Mouse (Mus musculus) MEL (cell line): ENCODE data around the gene Ss18l2. TPM values are rescaled to one million over a fixed set of nuclear protein-coding genes. Genes with fewer than 3 reads are reported as not detected.

Experiments used
- DNase-seq: peaks from one replicate; pipeline ENCODE4 v3.0.0; 2011; ENCODE audit warnings: low read depth, low spot score
- H3K27ac ChIP-seq: 2 replicates; pipeline ENCODE4 v1.5.1; 2012; ENCODE audit warnings: low read depth, mild to moderate bottlenecking, control low read depth, low read length, moderate library complexity; ENCODE audit not compliant: control insufficient read depth
- H3K27me3 ChIP-seq, 2 experiments: fragments of 150-350 bp in 1 of 2; sonication (generic) in 1 of 2; 2 replicates each; pipeline ENCODE4 v1.6.1; 2012; ENCODE audit warnings: low read length in 2 of 2, mild to moderate bottlenecking in 2 of 2, improper control_type of control experiment in 1 of 2, moderate library complexity in 1 of 2; ENCODE audit not compliant: insufficient read depth in 2 of 2, control insufficient read depth in 1 of 2
- H3K36me3 ChIP-seq, 2 experiments: 2 replicates each; pipeline ENCODE4 v1.6.1; 2012 to 2014; ENCODE audit warnings: low read length in 2 of 2, improper control_type of control experiment in 1 of 2, inconsistent platforms in 1 of 2, mild to moderate bottlenecking in 1 of 2; ENCODE audit not compliant: insufficient read depth in 2 of 2, control insufficient read depth in 1 of 2
- H3K4me1 ChIP-seq, 2 experiments: fragments of 150-350 bp in 1 of 2; sonication (generic) in 1 of 2; 2 replicates each; pipeline ENCODE4 v1.6.1; 2012; ENCODE audit warnings: low read length in 2 of 2, improper control_type of control experiment in 1 of 2, mild to moderate bottlenecking in 1 of 2; ENCODE audit not compliant: insufficient read depth in 2 of 2, control insufficient read depth in 1 of 2
- H3K4me3 ChIP-seq, 2 experiments: fragments of 150-350 bp in 1 of 2; sonication (generic) in 1 of 2; 2 replicates each; pipeline ENCODE4 v1.5.1; 2012; ENCODE audit warnings: low read depth in 2 of 2, low read length in 2 of 2, mild to moderate bottlenecking in 2 of 2, moderate library complexity in 2 of 2, control low read depth in 1 of 2, improper control_type of control experiment in 1 of 2; ENCODE audit not compliant: control insufficient read depth in 1 of 2, insufficient read depth in 1 of 2
- H3K79me2 ChIP-seq: 2 replicates; pipeline ENCODE4 v1.6.1; 2012; ENCODE audit warnings: mild to moderate bottlenecking, low read length, moderate library complexity; ENCODE audit not compliant: control insufficient read depth, poor library complexity, insufficient read depth
- H3K9ac ChIP-seq: 2 replicates; pipeline ENCODE4 v1.6.1; 2012; ENCODE audit warnings: low read depth, mild to moderate bottlenecking, control low read depth, low read length, moderate library complexity; ENCODE audit not compliant: control insufficient read depth, poor library complexity, severe bottlenecking
- H3K9me3 ChIP-seq: fragments of 150-350 bp; sonication (generic); replicated peaks from 2 replicates; pipeline ENCODE4 v1.6.1; 2012; ENCODE audit warnings: mild to moderate bottlenecking, low read length, improper control_type of control experiment, moderate library complexity; ENCODE audit not compliant: insufficient read depth
- BHLHE40 ChIP-seq: IDR thresholded peaks from 2 replicates; pipeline ENCODE4 v1.6.1; 2012; ENCODE audit warnings: low read depth, mild to moderate bottlenecking, inconsistent platforms, low read length, improper control_type of control experiment, borderline replicate concordance
- CTCF ChIP-seq, 3 experiments: IDR thresholded peaks in 2 of 3; conservative IDR thresholded peaks in 1 of 3; 2 replicates each; pipeline ENCODE4 v1.5.1; 2011 to 2012; ENCODE audit warnings: low read length in 3 of 3, low read depth in 2 of 3, mild to moderate bottlenecking in 2 of 3, improper control_type of control experiment in 1 of 3, inconsistent platforms in 1 of 3, mixed read lengths in 1 of 3, moderate library complexity in 1 of 3; ENCODE audit not compliant: control insufficient read depth in 1 of 3, insufficient read depth in 1 of 3, poor library complexity in 1 of 3, severe bottlenecking in 1 of 3
- E2F4 ChIP-seq: IDR thresholded peaks from 2 replicates; pipeline ENCODE4 v1.6.1; 2011; ENCODE audit warnings: low read depth, low read length, improper control_type of control experiment, borderline replicate concordance
- ELF1 ChIP-seq: IDR thresholded peaks from 2 replicates; pipeline ENCODE4 v1.6.1; 2014; ENCODE audit warnings: low read depth, mild to moderate bottlenecking, inconsistent platforms, low read length, improper control_type of control experiment, moderate library complexity
- EP300 ChIP-seq, 2 experiments: IDR thresholded peaks; 2 replicates each; pipeline ENCODE4 v1.6.1; 2011; ENCODE audit warnings: improper control_type of control experiment in 2 of 2, low read length in 2 of 2, low read depth in 1 of 2, mild to moderate bottlenecking in 1 of 2
- GABPA ChIP-seq: IDR thresholded peaks from 2 replicates; pipeline ENCODE4 v1.6.1; 2012; ENCODE audit warnings: low read depth, mild to moderate bottlenecking, inconsistent platforms, low read length, improper control_type of control experiment, moderate library complexity
- HCFC1 ChIP-seq: IDR thresholded peaks from 2 replicates; pipeline ENCODE4 v1.6.1; 2012; ENCODE audit warnings: low read depth, mild to moderate bottlenecking, inconsistent platforms, low read length, improper control_type of control experiment, moderate library complexity
- JUND ChIP-seq: IDR thresholded peaks from 2 replicates; pipeline ENCODE4 v1.6.1; 2011; ENCODE audit warnings: low read depth, mild to moderate bottlenecking, improper control_type of control experiment, low read length
- KAT2A ChIP-seq: conservative IDR thresholded peaks from 2 replicates; pipeline ENCODE4 v1.6.1; 2012; ENCODE audit warnings: low read depth, low read length, improper control_type of control experiment, inconsistent platforms
- MAFK ChIP-seq: IDR thresholded peaks from 2 replicates; pipeline ENCODE4 v1.6.1; 2011; ENCODE audit warnings: low read depth, mild to moderate bottlenecking, low read length, improper control_type of control experiment, borderline replicate concordance
- MAZ ChIP-seq: IDR thresholded peaks from 2 replicates; pipeline ENCODE4 v1.6.1; 2012; ENCODE audit warnings: low read depth, mild to moderate bottlenecking, inconsistent platforms, low read length, improper control_type of control experiment
- MEF2A ChIP-seq: IDR thresholded peaks from 2 replicates; pipeline ENCODE4 v1.6.1; 2014; ENCODE audit warnings: low read depth, mild to moderate bottlenecking, inconsistent platforms, low read length, improper control_type of control experiment; ENCODE audit not compliant: poor library complexity, insufficient replicate concordance, severe bottlenecking; ENCODE audit errors: extremely low read depth
- MXI1 ChIP-seq: IDR thresholded peaks from 2 replicates; pipeline ENCODE4 v1.6.1; 2011; ENCODE audit warnings: mild to moderate bottlenecking, low read depth, low read length, improper control_type of control experiment
- MYB ChIP-seq: IDR thresholded peaks from 2 replicates; pipeline ENCODE4 v1.6.1; 2011; ENCODE audit warnings: mild to moderate bottlenecking, low read depth, low read length, improper control_type of control experiment
- MYC ChIP-seq: IDR thresholded peaks from 2 replicates; pipeline ENCODE4 v1.6.1; 2011; ENCODE audit warnings: low read depth, mild to moderate bottlenecking, low read length, improper control_type of control experiment, moderate library complexity
- NELFE ChIP-seq: IDR thresholded peaks from 2 replicates; pipeline ENCODE4 v1.6.1; 2011; ENCODE audit warnings: low read depth, low read length, improper control_type of control experiment
- NRF1 ChIP-seq: IDR thresholded peaks from 2 replicates; pipeline ENCODE4 v1.6.1; 2014; ENCODE audit warnings: low read depth, mild to moderate bottlenecking, inconsistent platforms, low read length, improper control_type of control experiment, moderate library complexity; ENCODE audit not compliant: poor library complexity, insufficient read depth, severe bottlenecking
- POLR2A ChIP-seq, 2 experiments: IDR thresholded peaks; 2 replicates each; pipeline ENCODE4 v1.6.1; 2011 to 2012; ENCODE audit warnings: low read length in 2 of 2, mild to moderate bottlenecking in 2 of 2, control low read depth in 1 of 2, improper control_type of control experiment in 1 of 2, low read depth in 1 of 2, moderate library complexity in 1 of 2; ENCODE audit not compliant: control insufficient read depth in 1 of 2, insufficient read depth in 1 of 2, poor library complexity in 1 of 2
- POLR2AphosphoS2 ChIP-seq: IDR thresholded peaks from 2 replicates; pipeline ENCODE4 v1.6.1; 2011; ENCODE audit warnings: low read length, improper control_type of control experiment
- POLR2AphosphoS5 ChIP-seq: IDR thresholded peaks from 2 replicates; pipeline ENCODE4 v1.6.1; 2012; ENCODE audit warnings: low read depth, borderline replicate concordance, mild to moderate bottlenecking, inconsistent platforms, low read length, moderate library complexity, mixed read lengths
- RAD21 ChIP-seq: IDR thresholded peaks from 2 replicates; pipeline ENCODE4 v1.6.1; 2011; ENCODE audit warnings: mild to moderate bottlenecking, low read depth, low read length, improper control_type of control experiment
- RCOR1 ChIP-seq: IDR thresholded peaks from 2 replicates; pipeline ENCODE4 v1.6.1; 2012; ENCODE audit warnings: low read depth, mild to moderate bottlenecking, inconsistent platforms, low read length, improper control_type of control experiment
- SMC3 ChIP-seq: IDR thresholded peaks from 2 replicates; pipeline ENCODE4 v1.6.1; 2011; ENCODE audit warnings: low read depth, low read length, improper control_type of control experiment
- TBP ChIP-seq: IDR thresholded peaks from 2 replicates; pipeline ENCODE4 v1.8.0; 2011; ENCODE audit warnings: low read depth, low read length, improper control_type of control experiment
- TCF12 ChIP-seq: IDR thresholded peaks from 2 replicates; pipeline ENCODE4 v1.6.1; 2014; ENCODE audit warnings: low read depth, mild to moderate bottlenecking, inconsistent platforms, low read length, improper control_type of control experiment, moderate library complexity
- UBTF ChIP-seq: IDR thresholded peaks from 2 replicates; pipeline ENCODE4 v1.6.1; 2012; ENCODE audit warnings: low read depth, mild to moderate bottlenecking, inconsistent platforms, low read length, improper control_type of control experiment, moderate library complexity, borderline replicate concordance; ENCODE audit not compliant: insufficient read depth
- USF1 ChIP-seq: IDR thresholded peaks from 2 replicates; pipeline ENCODE4 v1.6.1; 2014; ENCODE audit warnings: low read depth, mild to moderate bottlenecking, inconsistent platforms, low read length, improper control_type of control experiment, moderate library complexity
- ZC3H11A ChIP-seq: IDR thresholded peaks from 2 replicates; pipeline ENCODE4 v1.6.1; 2012; ENCODE audit warnings: low read depth, mild to moderate bottlenecking, inconsistent platforms, low read length, improper control_type of control experiment
- ZKSCAN1 ChIP-seq: IDR thresholded peaks from 2 replicates; pipeline ENCODE4 v1.6.1; 2012; ENCODE audit warnings: low read depth, mild to moderate bottlenecking, inconsistent platforms, low read length, improper control_type of control experiment, moderate library complexity
- polyA plus RNA-seq, 2 experiments: library from polyadenylated mRNA; stranded (reverse) in 1 of 2; unstranded in 1 of 2; fragments of >175 nt in 1 of 2; fragments of >200 nt in 1 of 2; gene quantifications; 2 replicates each; pipeline versions ENCODE4 v1.2.1 to v1.2.4; 2012; ENCODE audit warnings: low replicate concordance in 2 of 2, low read depth in 1 of 2; ENCODE audit not compliant: insufficient read length in 2 of 2, insufficient read depth in 1 of 2, missing spikeins in 1 of 2
- total RNA-seq: library from RNA; depleted of rRNA; stranded (reverse); fragments of 300-350 nt; gene quantifications from 2 replicates; pipeline ENCODE4 v1.2.3, GENCODE M21; 2012

Ss18l2 gene
- total and polyA plus RNA-seq, 3 experiments: 47.8 to 48.5 TPM; not detected in 1

DNA sequence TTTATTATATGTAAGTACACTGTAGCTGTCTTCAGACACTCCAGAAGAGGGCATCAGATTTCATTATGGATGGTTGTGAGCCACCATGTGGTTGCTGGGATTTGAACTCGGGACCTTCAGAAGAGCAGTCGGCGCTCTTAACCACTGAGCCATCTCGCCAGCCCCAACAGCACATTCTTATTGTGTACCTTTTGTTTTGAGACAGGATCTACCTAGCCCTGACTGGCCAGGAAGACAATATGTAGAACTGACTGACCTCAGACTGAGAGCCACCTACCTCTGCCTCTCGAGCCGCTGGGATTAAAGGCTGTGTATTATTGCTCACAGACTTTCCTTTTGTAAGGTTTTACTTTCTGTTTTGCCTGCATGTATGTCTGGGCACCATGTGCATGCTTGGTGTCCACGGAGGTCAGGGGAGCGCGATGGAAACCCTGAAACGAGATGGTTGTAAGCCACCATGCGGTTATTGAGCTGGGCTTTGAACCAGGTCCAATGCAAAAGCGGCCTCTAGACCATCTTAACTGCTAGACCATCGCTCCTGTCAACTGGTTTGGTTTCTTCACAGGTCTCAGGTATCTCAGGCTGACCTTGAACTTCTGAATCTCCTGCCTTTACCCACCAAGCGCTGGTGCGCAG lies 8.1 kb downstream of the Ss18l2 start:
- no peaks in the 10 kb centered on the region for H3K27me3 ChIP-seq
- peak overlapping the region; percentile 80 for H3K27ac ChIP-seq
- no peak for TF ChIP-seq ELF1
- 0 out of 2 replicates have a peak, but pooled peaks have one; percentile 2 for TF ChIP-seq MYC
- no peak for TF ChIP-seq SMC3
- TF ChIP-seq TCF12: no peak
- no peak for TF ChIP-seq USF1
- peak; percentile 96 for TF ChIP-seq TBP
- no peak for TF ChIP-seq RCOR1
- TF ChIP-seq MAFK: peak; percentile 45; the same call in 1 of the 2 replicates
- no peak for TF ChIP-seq MEF2A
- peaks cover 5 to 22% of the 10 kb centered on the region in 2 experiments for H3K36me3 ChIP-seq
- H3K79me2 ChIP-seq: peaks cover 34% of the 10 kb centered on the region
- no peaks in the 10 kb centered on the region for H3K9me3 ChIP-seq
- peak; percentile 60 for DNase-seq
- peaks cover 4 to 9% of the 10 kb centered on the region in 2 experiments; a peak in 3 of 4 replicates for H3K4me1 ChIP-seq
- peak overlapping the region; percentile 85 for H3K9ac ChIP-seq
- H3K4me3 ChIP-seq: peak overlapping the region; percentile 63 to 66

DNA sequence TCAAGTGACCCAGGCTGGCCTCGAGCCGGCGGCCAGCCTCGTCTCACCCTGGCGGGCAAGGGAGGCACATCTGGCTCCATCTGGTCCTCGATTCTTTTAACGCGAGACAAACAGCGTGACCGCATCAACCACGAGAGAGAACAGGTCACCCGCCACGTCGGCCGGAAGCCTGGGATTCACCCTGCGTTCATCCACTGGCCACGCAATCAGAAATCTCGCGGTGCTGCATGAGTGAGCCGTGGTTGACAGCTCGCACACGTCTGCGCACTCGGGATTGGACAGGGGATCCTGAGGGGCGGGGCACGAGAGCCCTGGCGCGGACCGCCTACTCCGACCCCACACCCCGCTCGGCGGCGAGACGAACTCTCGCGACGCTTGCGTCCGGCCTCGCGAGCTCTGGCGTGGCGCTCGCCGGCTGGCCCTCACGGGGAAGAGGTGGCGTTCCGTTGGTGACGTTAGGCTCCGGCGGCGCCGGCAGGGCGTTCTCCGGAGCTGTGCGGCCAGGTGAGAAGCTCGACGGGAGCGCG lies 8.7 kb downstream of the Ss18l2 start, which contains the start of gene Nktr:
Nktr (plus strand) TSS at position 378 of the 527 bp plus-strand sequence.
- Histone ChIP-seq H3K4me1 (peaks cover 4 to 9% of the 10 kb centered on the region in 2 experiments; a peak in 3 of 4 replicates), H3K4me3 (peak within 1 kb of the TSS; percentile 75 to 83), H3K27me3 (no peaks in the 10 kb centered on the region), H3K27ac (peak within 1 kb of the TSS; percentile 80), H3K79me2 (peaks cover 38% of the 10 kb centered on the region), H3K36me3 (peaks cover 5 to 24% of the 10 kb centered on the region in 2 experiments), H3K9ac (peak within 1 kb of the TSS; percentile 86), H3K9me3 (no peaks in the 10 kb centered on the region)
- peak; percentile 99 for DNase-seq
- TF ChIP-seq CTCF (IDR thresholded peaks at IDR 0.05 in 2 of 3, conservative IDR thresholded peaks at IDR 0.05 in 1 of 3; ENCODE audit: control insufficient read depth in 1 of 3, insufficient read depth in 1 of 3, low read depth in 2 of 3, low read length in 3 of 3, poor library complexity in 1 of 3, severe bottlenecking in 1 of 3): 0 out of 6 replicates have a peak, but pooled peaks of 1 of the 3 experiments have one; percentile 4
- TF ChIP-seq MXI1: peak; percentile 68
- no peak for TF ChIP-seq RCOR1
- TF ChIP-seq E2F4: no peak
- peak; percentile 79; the same call in 1 of the 2 replicates for TF ChIP-seq MYC
- 0 out of 2 replicates have a peak, but pooled peaks have one; percentile 38 for TF ChIP-seq ELF1
- no peak; the same call in 1 of the 2 replicates for TF ChIP-seq MAZ
- TF ChIP-seq EP300 (IDR thresholded peaks at IDR 0.05; ENCODE audit: low read depth in 1 of 2, low read length in 2 of 2): no peak; a peak in 1 of 4 replicates
- TF ChIP-seq HCFC1: peak; percentile 80
- no peak for TF ChIP-seq JUND
- no peak for TF ChIP-seq UBTF
- TF ChIP-seq BHLHE40: no peak
- TF ChIP-seq MYB: no peak
- no peak for TF ChIP-seq RAD21
- no peak for TF ChIP-seq ZC3H11A
- no peak for TF ChIP-seq GABPA
- no peak for TF ChIP-seq POLR2AphosphoS5
- TF ChIP-seq NELFE: peak; percentile 84
- peak; percentile 81; the same call in 1 of the 2 replicates for TF ChIP-seq POLR2AphosphoS2
- TF ChIP-seq POLR2A (IDR thresholded peaks at IDR 0.05; ENCODE audit: control insufficient read depth in 1 of 2, insufficient read depth in 1 of 2, low read depth in 1 of 2, low read length in 2 of 2, poor library complexity in 1 of 2): peak; percentile 64 to 94; a peak in 2 of 4 replicates
- peak; percentile 66 for TF ChIP-seq NRF1
- TF ChIP-seq ZKSCAN1: no peak
- no peak for TF ChIP-seq SMC3
- no peak for TF ChIP-seq MAFK
- no peak; the same call in 1 of the 2 replicates for TF ChIP-seq KAT2A
